Mouse (Mus musculus): ENCODE measurements around the gene Cog4.
"Not testable (repeated sequence)": the region's sequence is repeated elsewhere in the genome, so short reads cannot be mapped to it uniquely, and the experiment has no call there.

Gene Cog4

DNA sequence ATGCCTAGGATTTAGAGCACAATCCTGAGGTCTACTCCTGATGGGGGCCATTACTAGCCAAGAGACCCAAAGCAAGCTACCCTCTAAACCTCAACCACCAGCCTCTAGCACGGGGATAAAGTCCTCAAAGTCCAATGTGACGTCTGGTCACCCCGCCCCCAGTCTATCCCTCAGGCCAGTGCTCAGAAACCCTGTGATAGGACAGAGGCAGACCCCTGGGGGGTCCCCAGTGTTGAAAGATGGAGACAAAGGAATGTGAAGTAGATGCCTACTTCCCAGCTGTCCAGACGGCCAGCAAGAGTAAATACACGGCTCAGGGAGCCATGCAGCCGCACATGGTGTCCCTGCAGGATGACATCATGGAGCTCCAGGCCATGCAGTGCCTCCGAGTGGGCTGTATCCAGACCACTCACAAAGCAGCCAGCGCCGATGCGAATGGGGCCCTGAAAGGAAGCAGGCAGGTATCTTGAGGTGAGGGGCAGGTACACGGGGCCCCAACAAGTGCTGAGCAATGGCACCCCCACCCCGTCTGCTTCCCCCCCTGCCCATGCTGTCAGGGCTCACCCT is 43.6 kb downstream of the Cog4 start:
- in situ Hi-C loops (cut with MboI, MseI): no loop called here

DNA sequence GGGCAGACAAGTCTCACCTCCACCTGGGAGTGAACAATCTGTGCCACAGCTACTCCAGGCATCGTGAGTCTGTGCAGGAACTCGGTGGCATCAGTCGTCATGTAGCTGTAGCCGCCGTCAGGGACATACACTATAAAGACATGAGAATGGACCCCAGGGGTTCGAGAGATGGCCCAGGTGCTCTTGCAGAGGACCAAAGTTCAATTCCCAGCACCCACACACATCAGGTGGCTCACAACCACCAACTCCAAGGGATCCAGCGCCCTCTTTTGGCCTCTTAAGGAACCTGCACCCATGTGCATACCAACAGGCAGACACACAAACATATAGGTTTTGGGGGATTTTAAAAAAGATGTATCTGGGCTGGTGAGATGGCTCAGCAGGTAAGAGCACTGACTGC is 45.6 kb downstream of the Cog4 start:
- in situ Hi-C loops (cut with MboI, MseI): no loop called here

DNA sequence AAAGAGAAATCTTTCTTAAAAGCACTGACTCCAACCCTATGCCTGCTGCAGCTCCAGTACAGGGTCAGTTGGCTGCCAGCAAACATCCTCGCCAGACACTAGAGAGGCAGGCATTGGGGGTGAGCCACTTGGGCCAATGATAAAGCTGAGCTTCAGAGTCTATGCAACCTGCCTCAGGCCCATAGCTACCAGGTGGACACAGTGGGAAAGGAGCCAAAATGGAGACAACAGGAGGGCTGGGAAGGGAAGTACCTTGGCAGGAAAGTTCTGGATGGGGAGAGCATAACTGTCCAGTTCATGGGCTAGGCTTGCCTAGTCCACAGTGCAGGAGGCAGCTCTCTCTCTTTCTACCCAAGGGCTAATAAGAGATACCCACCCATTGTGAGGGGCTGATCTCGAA is 46.5 kb downstream of the Cog4 start:
- in situ Hi-C loops (cut with MboI, MseI): no loop called here

DNA sequence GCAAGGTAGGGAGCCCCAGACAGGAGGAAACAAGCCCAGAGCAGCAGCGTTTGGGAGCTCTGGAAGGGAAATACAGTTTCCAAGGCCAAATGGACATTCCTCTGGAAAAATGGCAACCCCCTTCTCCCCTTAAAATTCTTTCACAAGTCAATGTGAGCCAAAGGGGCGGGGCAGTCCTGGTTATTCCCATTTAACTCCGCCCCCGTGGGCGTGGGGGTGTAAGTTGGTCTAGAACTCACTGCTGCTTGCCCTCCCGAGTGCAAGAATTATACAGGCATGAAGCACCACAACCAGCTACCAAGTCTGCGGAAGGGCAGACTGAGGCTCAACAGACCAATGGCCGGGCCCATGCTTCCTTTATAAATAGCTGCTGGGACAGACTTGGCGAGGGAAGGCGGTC is 48.5 kb downstream of the Cog4 start:
- in situ Hi-C loops (cut with MboI, MseI): no loop called here

DNA sequence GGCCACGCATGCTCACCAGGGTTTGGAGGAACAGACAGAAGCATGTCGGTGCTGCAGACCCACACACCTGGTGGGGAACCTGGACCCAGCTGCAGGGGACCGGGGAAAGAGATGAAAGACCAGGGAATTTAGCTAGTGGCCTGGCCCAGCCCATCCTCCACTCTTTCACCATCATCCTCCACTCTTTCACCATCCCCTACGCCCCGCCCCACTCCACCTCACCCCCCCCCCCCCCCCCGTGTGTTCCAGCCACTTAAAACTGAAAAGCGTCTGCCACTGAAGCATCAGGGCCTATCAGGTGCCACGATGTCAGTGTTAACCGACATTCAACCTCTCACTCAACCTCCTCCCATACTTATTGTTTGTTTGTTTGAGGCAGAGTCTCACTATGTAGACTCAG is 48.9 kb downstream of the Cog4 start:
- in situ Hi-C loops (cut with MboI, MseI): no loop called here

DNA sequence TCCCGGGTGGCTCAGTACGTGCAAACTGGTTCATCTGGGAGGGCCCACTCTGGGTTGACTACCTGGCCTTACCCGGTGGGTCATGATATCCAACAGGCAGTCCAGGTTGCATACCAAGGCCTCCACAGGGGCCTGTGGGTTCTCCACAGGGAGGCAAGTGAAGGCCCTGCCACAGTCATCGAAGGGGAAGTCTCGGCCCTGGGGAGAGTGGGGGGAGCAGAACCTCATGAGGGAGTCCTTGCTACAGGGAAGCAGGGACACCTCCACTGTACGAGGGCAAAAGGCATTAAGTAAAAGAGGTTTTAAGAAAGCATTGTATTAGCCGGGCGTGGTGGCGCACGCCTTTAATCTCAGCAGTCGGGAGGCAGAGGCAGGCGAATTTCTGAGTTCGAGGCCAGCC is 49.4 kb downstream of the Cog4 start:
- in situ Hi-C loops (cut with MboI, MseI): no loop called here

DNA sequence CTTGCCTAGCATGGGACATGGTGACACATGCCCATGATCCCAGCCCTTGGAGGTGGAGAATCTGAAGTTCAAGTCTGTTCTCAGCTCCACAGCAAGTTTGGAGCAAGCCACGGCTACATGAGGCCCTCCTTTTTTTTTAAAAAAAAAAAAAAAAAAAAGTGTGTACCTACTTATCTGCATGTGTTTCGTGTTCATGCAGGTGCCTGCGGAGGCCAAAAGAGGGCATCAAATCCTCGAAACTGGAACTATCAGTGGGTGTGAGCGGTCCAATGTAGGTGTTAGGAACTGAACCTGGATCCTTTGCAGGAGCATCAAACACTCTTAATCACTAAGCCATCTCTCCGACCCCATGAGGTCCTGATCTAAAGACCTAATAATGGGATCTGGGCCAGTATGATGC is 51.1 kb downstream of the Cog4 start:
- in situ Hi-C loops (cut with MboI, MseI): no loop called here

DNA sequence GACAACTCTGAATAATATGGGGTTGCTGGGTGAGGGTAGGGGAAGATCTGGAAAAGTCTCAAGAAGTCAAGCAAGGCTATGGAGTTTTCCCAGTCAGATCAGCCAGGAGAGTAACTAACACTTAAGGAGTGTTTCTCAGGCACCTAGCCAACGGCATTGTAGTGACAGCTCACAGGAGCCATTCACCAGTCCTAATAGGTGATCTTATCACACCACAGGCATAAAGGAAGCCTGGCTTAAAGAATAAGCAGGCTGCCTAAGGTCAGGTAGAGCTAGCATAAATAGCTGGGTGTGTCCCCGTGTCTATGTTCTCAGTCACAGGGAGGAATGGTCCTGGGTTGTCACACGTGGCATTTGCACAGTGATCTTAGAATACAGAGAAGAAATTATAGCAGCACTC is 54.7 kb downstream of the Cog4 start:
- in situ Hi-C loops (cut with MboI, MseI): no loop called here

DNA sequence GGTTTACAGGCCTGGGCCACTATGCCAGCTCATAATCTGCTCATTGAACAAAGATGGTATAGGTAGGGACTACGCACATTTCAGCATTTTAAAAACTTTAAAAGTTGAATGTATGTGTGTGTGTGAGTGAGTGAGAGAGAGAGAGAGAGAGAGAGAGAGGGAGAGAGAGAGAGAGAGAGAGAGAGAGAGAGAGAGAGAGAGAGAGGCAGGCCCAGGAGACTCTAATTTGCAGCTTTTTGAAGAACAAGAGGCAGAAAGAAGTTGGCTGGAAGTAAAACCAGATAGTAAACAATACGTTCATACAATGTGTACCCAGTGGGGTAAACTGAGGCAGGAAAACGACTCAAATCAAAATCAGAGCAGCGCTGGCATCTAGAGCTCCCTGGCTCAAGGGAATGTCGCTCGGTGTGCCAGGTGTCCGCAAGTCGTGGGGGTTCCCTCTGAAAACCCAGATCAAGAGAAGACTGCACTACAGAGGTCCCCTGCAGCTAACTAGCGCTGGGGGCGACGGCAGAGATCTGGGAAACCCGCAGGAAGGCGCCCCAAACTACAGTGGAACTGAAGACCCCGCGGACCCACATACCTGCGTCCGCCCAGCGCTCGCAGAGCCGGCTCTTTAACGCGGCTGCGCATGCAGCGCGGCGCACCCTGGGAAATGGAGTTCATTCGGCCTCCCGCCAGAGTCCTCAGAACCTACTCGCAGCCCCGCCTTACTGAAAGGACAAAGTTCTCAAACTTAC is 55.6 kb downstream of the Cog4 start, which contains the start of gene Fuk:
TSS of gene Fuk (minus strand) at position 650 of the 740 bp plus-strand sequence.
- in situ Hi-C loops (cut with MboI, MseI): no loop called here

DNA sequence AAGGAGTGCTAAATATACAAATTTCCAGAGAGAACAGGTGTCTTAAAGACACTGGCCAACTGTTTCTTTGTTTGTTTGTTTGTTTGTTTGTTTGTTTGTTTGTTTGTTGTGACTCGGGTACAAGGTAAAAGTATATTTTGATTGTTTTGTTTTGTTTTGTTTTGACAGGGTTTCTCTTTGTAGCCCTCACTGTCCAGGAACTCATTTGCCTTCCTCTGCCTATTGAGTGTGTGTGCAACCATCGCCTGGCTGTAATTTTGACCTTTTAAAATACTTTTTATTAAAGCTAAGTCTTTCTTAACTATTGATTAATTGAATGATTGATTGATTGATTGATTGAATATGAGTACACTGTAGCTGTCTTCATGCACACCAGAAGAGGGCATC is 56.2 kb downstream of the Cog4 start:
- in situ Hi-C loops (cut with MboI, MseI): no loop called here

DNA sequence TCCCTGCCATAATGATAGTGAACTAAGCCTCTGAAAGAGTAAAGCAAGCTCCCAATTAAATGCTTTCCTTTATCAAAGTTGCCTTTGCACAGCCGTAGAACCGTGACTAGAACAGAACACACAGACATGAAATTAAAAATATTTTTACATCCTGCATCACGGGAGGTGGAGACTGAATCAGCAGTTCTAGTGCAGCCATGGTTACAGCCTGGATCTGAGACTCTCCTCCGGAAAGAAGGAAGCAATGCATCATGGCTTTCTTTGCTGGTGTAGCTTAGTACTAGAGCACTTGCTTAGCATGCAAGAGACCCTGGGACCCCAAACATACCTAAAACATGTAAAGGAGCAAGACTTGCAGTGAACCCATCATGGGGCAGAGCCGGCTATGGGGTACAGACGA is 59.0 kb downstream of the Cog4 start:
- in situ Hi-C loops (cut with MboI, MseI): no loop called here

DNA sequence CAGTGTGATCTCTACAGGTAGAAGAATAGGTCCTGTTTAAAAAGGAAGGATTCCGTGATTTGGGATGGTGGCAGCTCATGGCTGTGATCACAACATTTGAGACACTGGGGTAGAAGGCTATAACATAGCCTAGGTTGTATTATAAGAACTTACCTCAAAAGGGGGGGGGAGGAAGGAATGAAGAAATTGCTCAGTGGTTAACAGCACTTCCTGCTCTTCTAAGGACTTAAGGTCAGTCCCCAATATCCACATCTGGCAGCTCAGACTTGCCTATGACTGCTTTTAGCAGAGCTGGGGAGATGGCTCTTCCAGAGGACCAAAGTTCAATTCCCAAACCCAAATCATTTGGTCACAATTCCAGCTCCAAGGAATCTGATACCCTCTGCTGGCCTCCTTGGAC is 60.3 kb downstream of the Cog4 start:
- in situ Hi-C loops (cut with MboI, MseI): no loop called here

DNA sequence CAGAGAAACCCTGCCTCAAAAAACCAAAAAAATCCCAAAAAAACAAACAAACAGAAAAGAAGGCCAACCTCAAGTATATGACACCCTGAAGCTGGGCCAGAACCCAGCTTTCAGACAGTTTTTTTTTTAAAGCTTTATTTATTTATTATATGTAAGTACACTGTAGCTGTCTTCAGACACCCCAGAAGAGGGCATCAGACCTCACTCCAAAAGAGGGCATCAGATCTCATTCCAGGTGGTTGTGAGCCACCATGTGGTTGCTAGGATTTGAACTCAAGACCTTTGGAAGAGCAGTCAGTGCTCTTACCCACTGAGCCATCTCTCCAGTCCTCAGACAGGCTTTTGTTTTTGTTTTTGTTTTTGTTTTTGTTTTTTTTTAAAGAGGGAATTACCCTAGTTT is 63.5 kb downstream of the Cog4 start:
- in situ Hi-C loops (cut with MboI, MseI): not testable (repeated sequence)

DNA sequence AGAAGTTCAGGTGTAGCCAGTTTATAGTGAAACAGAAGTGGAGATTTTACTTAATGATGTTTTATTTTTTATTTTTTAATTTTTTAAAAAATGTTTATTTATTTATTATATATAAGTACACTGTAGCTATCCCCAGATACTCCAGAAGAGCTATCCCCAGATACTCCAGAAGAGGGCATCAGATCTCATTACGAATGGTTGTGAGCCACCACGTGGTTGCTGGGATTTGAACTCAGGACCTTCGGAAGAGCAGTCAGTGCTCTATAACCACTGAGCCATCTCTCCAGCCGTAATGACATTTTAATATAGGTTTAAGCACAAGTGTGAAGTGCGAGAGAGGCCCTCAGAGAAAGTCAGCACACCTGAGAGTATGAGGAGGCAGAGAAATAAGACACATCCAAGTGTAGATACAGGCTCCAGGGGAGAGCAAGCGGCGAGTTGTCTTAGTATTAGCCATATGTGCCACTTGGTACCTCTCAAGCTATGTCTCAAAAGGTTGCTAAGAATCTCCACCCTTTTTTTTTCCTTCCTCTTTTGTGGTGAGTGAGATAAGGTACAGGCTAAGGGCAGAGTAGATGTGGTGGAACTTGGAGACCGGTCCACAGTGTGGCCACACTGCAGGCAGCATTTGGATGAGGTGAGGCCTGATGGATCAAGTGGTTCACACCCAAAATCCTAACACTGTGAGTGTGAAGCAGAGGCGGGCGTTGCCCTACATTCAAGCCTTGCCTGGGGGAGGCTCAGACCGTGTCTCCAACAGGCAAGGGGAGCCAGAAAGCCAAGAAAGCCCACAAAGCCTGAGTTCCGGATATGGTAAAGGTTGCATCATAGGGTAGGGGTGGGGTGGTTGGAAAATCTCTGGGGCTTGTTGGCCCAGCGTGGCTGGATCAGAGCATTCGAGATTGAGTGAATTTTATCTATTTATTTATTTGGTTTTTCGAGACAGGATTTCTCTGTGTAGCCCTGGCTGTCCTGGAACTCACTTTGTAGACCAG is 65.5 kb downstream of the Cog4 start:
- in situ Hi-C loops (cut with MboI, MseI): no loop called here

DNA sequence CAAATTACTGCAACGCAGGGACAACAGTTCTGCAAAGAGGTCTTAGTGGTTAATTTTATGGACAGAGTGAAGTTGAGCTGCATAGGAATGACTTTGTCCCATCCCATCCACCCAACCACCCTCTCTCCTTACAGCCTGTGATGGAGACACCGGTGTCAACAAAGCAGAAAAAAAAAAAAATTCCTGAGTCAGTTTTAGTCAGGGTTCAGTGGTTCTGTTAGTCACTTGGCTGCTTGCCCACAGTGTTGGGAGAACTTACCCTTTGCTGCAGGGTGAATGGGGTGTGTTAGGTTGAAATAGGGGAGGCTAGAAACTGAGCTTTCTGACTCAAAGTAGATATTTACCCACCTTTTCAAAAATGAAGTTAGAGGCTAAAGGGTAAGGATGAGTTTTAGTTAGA is 71.0 kb downstream of the Cog4 start:
- in situ Hi-C loops (cut with MboI, MseI): no loop called here

DNA sequence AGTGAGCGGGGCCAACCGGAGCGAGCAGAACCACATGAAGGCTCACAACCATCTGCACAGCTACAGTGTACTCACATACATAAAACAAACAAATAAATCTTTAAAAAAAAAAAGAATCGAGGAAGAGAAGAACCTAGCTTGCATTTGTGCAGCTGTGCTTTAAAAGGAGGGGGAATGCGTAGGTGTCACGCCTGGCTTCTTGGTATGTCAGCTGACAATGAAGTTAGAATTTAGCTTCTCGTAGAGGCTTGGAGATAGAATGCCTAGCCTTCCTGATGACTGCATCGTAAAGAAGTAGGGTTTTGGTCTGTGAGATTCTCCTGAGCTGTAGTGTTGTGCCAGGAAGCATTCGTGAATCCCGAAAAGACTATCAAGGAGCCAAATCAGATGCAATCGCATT is 71.6 kb downstream of the Cog4 start:
- in situ Hi-C loops (cut with MboI, MseI): no loop called here

DNA sequence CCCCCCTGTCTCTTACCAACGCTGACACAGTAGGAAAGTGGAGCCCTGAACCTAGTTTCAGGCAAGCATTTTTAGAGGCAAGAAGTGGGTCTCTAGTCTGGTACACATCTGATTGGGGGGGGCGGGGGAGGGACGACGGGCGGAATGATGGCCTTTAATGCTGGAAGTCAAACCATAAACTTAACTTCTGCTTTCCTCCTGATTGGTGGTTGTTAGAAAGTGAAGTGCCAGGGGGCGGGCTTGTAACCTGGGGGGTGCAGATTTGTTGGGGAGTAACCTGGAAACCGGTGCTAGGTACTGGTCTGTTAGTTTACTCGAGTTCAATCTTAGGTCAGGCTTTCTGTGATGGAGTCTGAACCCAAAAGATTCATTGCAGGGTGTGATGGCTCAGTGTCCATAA is 72.1 kb downstream of the Cog4 start:
- in situ Hi-C loops (cut with MboI, MseI): no loop called here

DNA sequence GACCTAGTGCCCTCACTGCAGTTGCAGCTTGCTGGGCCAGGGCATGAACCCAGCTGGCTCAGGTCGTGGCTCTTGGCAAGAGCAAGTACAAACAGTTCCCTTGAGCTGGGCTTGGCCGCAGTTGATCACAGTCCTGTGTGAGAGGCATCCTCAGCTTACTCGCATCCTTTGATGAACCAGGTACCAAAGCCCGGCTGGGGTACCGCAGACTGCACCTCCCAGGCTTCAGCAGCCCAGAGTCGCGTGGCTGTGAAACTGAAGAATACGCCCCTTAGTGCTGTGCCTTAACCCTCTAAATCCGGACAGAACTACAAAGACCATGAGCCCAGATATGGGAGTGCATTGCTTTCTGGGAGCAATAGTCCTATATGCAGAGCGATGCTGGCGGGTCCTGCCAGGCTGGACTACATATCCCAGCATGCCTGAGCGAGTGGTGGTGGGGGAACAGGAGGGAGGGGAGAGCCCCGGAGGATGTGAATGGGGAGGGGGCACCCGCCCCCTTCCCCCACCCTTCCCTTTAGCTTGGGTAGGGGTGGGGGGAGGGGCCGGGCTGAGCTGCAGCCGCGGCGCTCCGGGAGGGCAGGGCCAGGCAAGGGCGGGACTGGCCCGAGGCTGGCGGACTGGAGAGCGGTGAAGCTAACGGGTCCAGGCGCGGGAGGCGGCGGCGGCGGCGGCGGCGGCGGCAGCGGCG is 73.1 kb downstream of the Cog4 start, which contains the start of gene St3gal2:
TSS of gene St3gal2 (plus strand) at position 582 of the 691 bp plus-strand sequence.
- in situ Hi-C loops (cut with MboI, MseI): no loop called here

DNA sequence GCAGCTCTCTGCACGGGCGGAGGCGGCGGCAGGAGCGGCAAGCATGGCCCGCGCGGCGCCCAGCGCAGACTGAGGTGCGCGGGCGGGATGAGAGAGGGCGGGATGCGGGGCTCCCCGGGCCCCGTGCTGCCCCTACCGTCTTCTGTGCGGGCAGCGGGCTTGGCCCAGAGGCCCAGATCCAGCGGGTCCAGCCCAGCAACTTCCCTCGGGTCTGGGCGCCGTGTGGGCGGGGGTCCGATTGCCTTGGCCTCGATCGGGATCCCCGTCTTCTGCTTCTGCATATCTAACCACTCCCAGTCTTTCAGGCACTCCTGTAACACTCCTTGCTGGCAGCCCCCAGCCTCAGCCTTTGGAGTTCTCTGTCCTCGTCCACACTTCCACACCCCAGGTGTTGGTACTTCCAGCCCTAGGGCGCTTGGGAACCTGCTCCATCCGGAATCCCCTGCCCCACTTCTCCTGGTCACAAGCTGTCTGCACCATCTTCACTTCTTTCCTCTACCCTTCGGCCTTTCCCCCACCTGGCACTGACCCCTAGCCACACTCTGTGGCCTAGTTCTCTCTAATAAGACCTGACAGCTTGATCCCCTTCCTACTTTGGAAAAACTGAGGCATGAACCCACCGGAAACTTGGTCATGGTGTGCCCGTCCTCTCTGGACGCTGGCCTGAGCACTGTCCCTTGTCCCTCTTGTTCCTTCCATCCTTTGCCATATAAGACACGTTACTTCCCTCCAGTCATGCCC is 73.8 kb downstream of the Cog4 start:
- in situ Hi-C loops (cut with MboI, MseI): no loop called here

DNA sequence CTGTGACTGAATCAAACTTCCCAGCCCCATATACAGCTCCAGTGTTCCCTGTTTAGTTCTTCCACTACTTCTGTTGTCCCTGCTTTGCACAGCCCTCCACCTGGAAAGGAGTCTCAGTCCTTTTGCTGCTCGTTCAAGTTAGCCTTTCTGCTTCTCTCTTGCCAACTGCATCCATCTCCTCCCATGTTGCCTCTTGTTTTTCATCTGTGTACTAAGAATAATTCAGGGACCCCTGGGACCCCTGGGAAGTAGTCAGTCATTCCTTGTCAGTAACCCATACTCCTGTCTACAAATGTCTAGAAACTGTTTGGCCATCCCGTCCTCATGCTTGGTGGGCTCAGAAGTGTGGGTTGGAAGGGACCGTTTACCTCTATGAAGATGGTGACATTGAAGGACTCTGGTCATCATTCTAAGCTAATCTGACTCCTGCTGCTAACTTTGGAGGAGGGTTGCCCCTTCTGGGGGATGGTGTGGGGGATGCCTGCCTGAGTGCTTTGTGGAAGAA is 74.4 kb downstream of the Cog4 start:
- in situ Hi-C loops (cut with MboI, MseI): no loop called here
